Mouse (Mus musculus): Measurements from ENCODE around the gene Srcin1.

DNA sequence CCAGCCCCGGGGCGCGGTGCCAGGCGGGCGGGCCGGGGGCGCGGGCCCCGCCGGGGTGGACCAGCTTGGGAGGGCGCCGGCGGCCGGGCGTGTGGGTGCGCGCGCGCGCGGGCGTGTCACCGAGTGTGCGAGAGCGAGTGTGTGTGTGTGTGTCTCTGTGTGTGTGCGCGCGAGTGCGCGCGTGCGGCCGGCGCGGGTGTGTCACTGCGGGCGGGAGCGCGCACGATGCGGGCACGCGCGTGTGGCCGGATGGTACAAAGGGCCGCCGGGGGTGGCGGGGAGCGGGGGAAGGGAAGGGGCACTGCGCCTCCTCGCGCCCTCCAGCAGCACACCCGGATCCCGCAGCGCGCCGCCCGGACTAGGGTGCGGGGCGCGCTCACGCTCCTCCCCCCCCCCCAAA, 911 bp downstream of the Srcin1 start:
- no peak for TF ChIP-seq CTCF (IDR thresholded peaks at IDR 0.05; ENCODE audit: insufficient read depth, low read length)
- TF ChIP-seq POLR2A (IDR thresholded peaks at IDR 0.05; ENCODE audit: borderline replicate concordance, extremely low read depth, low read depth, low read length): no peak

Measured in lung, adult 2 months (tissue).